Comparison of ENCODE assay signal across 8 mouse cellular contexts in the genomic region with DNA sequence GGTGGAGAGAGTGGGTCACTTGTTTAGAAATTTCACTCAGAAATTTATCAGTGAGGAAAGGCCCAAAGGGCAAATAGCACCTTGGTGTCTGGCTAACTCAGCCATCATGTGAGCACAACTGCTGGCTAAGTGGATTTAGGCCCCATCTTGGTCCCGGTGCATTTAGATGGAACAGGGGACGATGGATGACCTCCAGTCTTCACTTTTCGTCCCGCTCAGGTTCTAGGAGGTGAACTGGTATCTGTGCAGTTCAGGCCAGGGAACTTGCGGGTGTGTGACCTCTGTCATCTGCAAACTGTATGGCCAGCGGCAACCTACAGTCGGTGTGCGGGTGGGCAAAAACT. TPM values are rescaled to one million over a fixed set of nuclear protein-coding genes. Genes with fewer than 3 reads are reported as not detected.
DNase-seq lines count a peak whose midpoint lies in the region; ATAC-seq lines count a peak whose summit lies in the region.

No protein-coding gene starts in this region.

- peaks cover 92% of the 10 kb centered on the region for H3K27me3 ChIP-seq in lung, embryonic 15.5 days
- peaks cover 84% of the 10 kb centered on the region for H3K27me3 ChIP-seq in embryonic facial prominence, embryonic 14.5 days (replicated peaks; ENCODE audit: control insufficient read depth, insufficient read depth, low read length)
- H3K27me3 ChIP-seq in limb, embryonic 12.5 days, result peaks cover 74% of the 10 kb centered on the region
- H3K27me3 ChIP-seq in splenic B cell, adult 2 months (ENCODE audit: control insufficient read depth, insufficient read depth, low read length, poor library complexity, severe bottlenecking), result peaks cover 3% of the 10 kb centered on the region; the same call in 1 of the 2 replicates

- no peaks in the 10 kb centered on the region for H3K36me3 ChIP-seq in lung, embryonic 15.5 days
- no peaks in the 10 kb centered on the region for H3K36me3 ChIP-seq in embryonic facial prominence, embryonic 14.5 days (ENCODE audit: control insufficient read depth, insufficient read depth, low read length)
- no peaks in the 10 kb centered on the region for H3K36me3 ChIP-seq in limb, embryonic 12.5 days
- H3K36me3 ChIP-seq in splenic B cell, adult 2 months (ENCODE audit: control insufficient read depth, insufficient read depth, low read length, poor library complexity, severe bottlenecking), result no peaks in the 10 kb centered on the region

- peak overlapping the region; percentile 97 for H3K4me2 ChIP-seq in lung, embryonic 15.5 days
- H3K4me2 ChIP-seq in embryonic facial prominence, embryonic 14.5 days (ENCODE audit: low read depth, low read length), result peak overlapping the region; percentile 76
- peak overlapping the region; percentile 91 for H3K4me2 ChIP-seq in limb, embryonic 12.5 days

- no peak for ATAC-seq in lung, embryonic 15.5 days (ENCODE audit: borderline replicate concordance, extremely low read depth, low FRiP score, low TSS enrichment)
- no peak for ATAC-seq in embryonic facial prominence, embryonic 14.5 days (ENCODE audit: low read depth)
- ATAC-seq in limb, embryonic 12.5 days (ENCODE audit: insufficient number of reproducible peaks, insufficient read depth, low FRiP score, low TSS enrichment, low read depth), result no peak
- no peak for ATAC-seq in CD4-positive, CD25-positive, alpha-beta regulatory T cell, adult 4 months

- no peak for DNase-seq in lung, postnatal 25 days (ENCODE audit: low spot score)
- DNase-seq in embryonic facial prominence, embryonic 14.5 days (ENCODE audit: low spot score), result no peak
- peak; percentile 22 for DNase-seq in splenic B cell, adult 2 months (ENCODE audit: low read depth, low spot score)
- DNase-seq in cerebellum, postnatal 10 days, result no peak
- no peak for DNase-seq in thymus, postnatal 10 days (ENCODE audit: low spot score in 2 of 2)

- H3K4me3 ChIP-seq in lung, embryonic 15.5 days, result peak overlapping the region; percentile 51
- H3K4me3 ChIP-seq in embryonic facial prominence, embryonic 14.5 days (ENCODE audit: low read depth, low read length), result peak overlapping the region; percentile 46
- peak overlapping the region; percentile 55 for H3K4me3 ChIP-seq in limb, embryonic 12.5 days (replicated peaks)

- H3K9me3 ChIP-seq in lung, embryonic 15.5 days, result no peaks in the 10 kb centered on the region
- H3K9me3 ChIP-seq in embryonic facial prominence, embryonic 14.5 days (ENCODE audit: control insufficient read depth, low read length), result no peaks in the 10 kb centered on the region
- no peaks in the 10 kb centered on the region for H3K9me3 ChIP-seq in limb, embryonic 12.5 days

- peaks cover 25% of the 10 kb centered on the region for H3K4me1 ChIP-seq in lung, embryonic 15.5 days
- peaks cover 6% of the 10 kb centered on the region; the same call in 1 of the 2 replicates for H3K4me1 ChIP-seq in embryonic facial prominence, embryonic 14.5 days (ENCODE audit: control insufficient read depth, insufficient read depth, low read length)
- peaks cover 12% of the 10 kb centered on the region; the same call in 1 of the 2 replicates for H3K4me1 ChIP-seq in limb, embryonic 12.5 days (replicated peaks)

- no peak overlapping the region for H3K27ac ChIP-seq in lung, embryonic 15.5 days
- H3K27ac ChIP-seq in embryonic facial prominence, embryonic 14.5 days (replicated peaks; ENCODE audit: low read depth, low read length), result no peak overlapping the region
- no peak overlapping the region for H3K27ac ChIP-seq in limb, embryonic 12.5 days

- WGBS in lung, embryonic 15.5 days, result 33% methylated on average over 8 of the region's 8 CpGs
- WGBS in embryonic facial prominence, embryonic 14.5 days, result 18% methylated on average over 8 of the region's 8 CpGs
- WGBS in limb, embryonic 12.5 days, result 2% methylated on average over 8 of the region's 8 CpGs

- no peak overlapping the region for H3K9ac ChIP-seq in lung, embryonic 15.5 days
- H3K9ac ChIP-seq in embryonic facial prominence, embryonic 14.5 days (ENCODE audit: low read depth, low read length), result 0 out of 2 replicates have a peak overlapping the region, but pooled peaks have one; percentile 63
- peak overlapping the region; percentile 74; the same call in 1 of the 2 replicates for H3K9ac ChIP-seq in limb, embryonic 12.5 days (replicated peaks)

RNA-seq across cellular contexts. Expression of gene Tbr1, which starts 8.4 kb away (rescaled TPM):
- polyA plus RNA-seq in lung, embryonic 15.5 days (2015; fragmentation: Nextera tagmentation; extraction: Ambion mirVana), result 0.08 and 0.09 TPM in 2 replicates
- polyA plus RNA-seq in embryonic facial prominence, embryonic 14.5 days (2014; fragmentation: Nextera tagmentation; extraction: Ambion mirVana), result 0.24 and 0.38 TPM in 2 replicates
- polyA plus RNA-seq in limb, embryonic 12.5 days (2016; fragmentation: Nextera tagmentation; extraction: Ambion mirVana), result 0.15 and 0.19 TPM in 2 replicates
- not detected for polyA plus RNA-seq in CD4-positive, CD25-positive, alpha-beta regulatory T cell, adult 4 months (2017; shearing (Covaris generic))
